Mouse (Mus musculus) liver, postnatal 0 days (tissue): ENCODE data around the gene Slc31a2.

Experiments used
- CTCF ChIP-seq: sonication (generic); IDR thresholded peaks from 2 replicates; pipeline ENCODE4 v1.5.1; 2016; ENCODE audit warnings: antibody characterized with exemption, low read depth
- EP300 ChIP-seq: IDR thresholded peaks from 2 replicates; pipeline ENCODE4 v1.6.1; 2016; ENCODE audit warnings: antibody characterized with exemption, low read depth, mild to moderate bottlenecking

- TF ChIP-seq CTCF: no peak
- no peak for TF ChIP-seq EP300
Measured at GRCm38 (mm10) chr4:62251776-62252175, 10.6 kb upstream of the Slc31a2 start.
